Mouse (Mus musculus): Measurements from ENCODE around the gene 2810459M11Rik. TPM values are rescaled to one million over a fixed set of nuclear protein-coding genes. Genes with fewer than 3 reads are reported as not detected.
A peak's percentile ranks its signal among the peaks of the same experiment; 100 is the strongest.

The 2810459M11Rik gene
- 8.0 and 9.1 TPM in 2 replicates for polyA plus RNA-seq (2015; fragmentation: Nextera tagmentation; extraction: Ambion mirVana)

- no peaks in the 10 kb centered on the region for H3K27me3 ChIP-seq (ENCODE audit: control insufficient read depth, insufficient read depth, low read length)
- peak within 1 kb of the TSS; percentile 73 for H3K27ac ChIP-seq (replicated peaks)
- H3K9me3 ChIP-seq (ENCODE audit: control insufficient read depth, low read length) = no peaks in the 10 kb centered on the region
- DNase-seq (ENCODE audit: low spot score) = peak; percentile 65
- under 1% methylated on average over 93 of the region's 110 CpGs for WGBS
- H3K9ac ChIP-seq (ENCODE audit: low read length) = peak within 1 kb of the TSS; percentile 60
- peak; percentile 72 for ATAC-seq (ENCODE audit: low FRiP score, low TSS enrichment)
- peak within 1 kb of the TSS; percentile 51 for H3K4me3 ChIP-seq (ENCODE audit: low read depth, low read length)
- TF ChIP-seq CTCF (IDR thresholded peaks at IDR 0.05; ENCODE audit: low read depth) = peak; percentile 7; the same call in 1 of the 2 replicates
- no peak for TF ChIP-seq EP300 (optimal IDR thresholded peaks at IDR 0.05)
- 0 out of 2 replicates have a peak, but pooled peaks cover 2% of the 10 kb centered on the region for H3K4me1 ChIP-seq (replicated peaks; ENCODE audit: control insufficient read depth, insufficient read depth)
- H3K4me2 ChIP-seq (replicated peaks; ENCODE audit: low read depth) = peak within 1 kb of the TSS; percentile 92
- H3K36me3 ChIP-seq (ENCODE audit: control insufficient read depth, insufficient read depth, low read length) = no peaks in the 10 kb centered on the region
Observed at GRCm38 (mm10) chr1:86045848-86046805, at the start of gene 2810459M11Rik. 2810459M11Rik (plus strand) TSS chr1:86045863.

GRCm38 (mm10) chr1:85997221-85997620 is 48.4 kb upstream of the 2810459M11Rik start:
- Histone ChIP-seq H3K27me3 (ENCODE audit: control insufficient read depth, insufficient read depth, low read length) (no peaks in the 10 kb centered on the region), H3K4me2 (replicated peaks; ENCODE audit: low read depth) (no peak overlapping the region), H3K27ac (replicated peaks) (no peak overlapping the region), H3K4me1 (replicated peaks; ENCODE audit: control insufficient read depth, insufficient read depth) (no peaks in the 10 kb centered on the region), H3K36me3 (ENCODE audit: control insufficient read depth, insufficient read depth, low read length) (no peaks in the 10 kb centered on the region), H3K9me3 (ENCODE audit: control insufficient read depth, low read length) (no peaks in the 10 kb centered on the region), H3K4me3 (ENCODE audit: low read depth, low read length) (no peak overlapping the region), H3K9ac (ENCODE audit: low read length) (no peak overlapping the region)
- no peak for ATAC-seq (ENCODE audit: low FRiP score, low TSS enrichment)
- no peak for DNase-seq (ENCODE audit: low spot score)
- TF ChIP-seq CTCF (IDR thresholded peaks at IDR 0.05; ENCODE audit: low read depth) (no peak), EP300 (optimal IDR thresholded peaks at IDR 0.05) (no peak)
- 100% methylated on average over 1 of the region's 1 CpGs for WGBS

GRCm38 (mm10) chr1:85998012-85998411 is 47.7 kb upstream of the 2810459M11Rik start:
- no peak for DNase-seq (ENCODE audit: low spot score)
- WGBS = 75% methylated on average over 4 of the region's 4 CpGs
- no peaks in the 10 kb centered on the region for H3K27me3 ChIP-seq (ENCODE audit: control insufficient read depth, insufficient read depth, low read length)

GRCm38 (mm10) chr1:85999853-86000570 is 45.7 kb upstream of the 2810459M11Rik start:
- no peak overlapping the region for H3K9ac ChIP-seq (ENCODE audit: low read length)
- H3K4me2 ChIP-seq (replicated peaks; ENCODE audit: low read depth) = no peak overlapping the region
- ATAC-seq (ENCODE audit: low FRiP score, low TSS enrichment) (no peak), DNase-seq (ENCODE audit: low spot score) (no peak)
- no peak overlapping the region for H3K27ac ChIP-seq (replicated peaks)
- TF ChIP-seq CTCF (IDR thresholded peaks at IDR 0.05; ENCODE audit: low read depth) (no peak), EP300 (optimal IDR thresholded peaks at IDR 0.05) (no peak)
- WGBS = 65% methylated on average over 18 of the region's 18 CpGs
- no peaks in the 10 kb centered on the region for H3K36me3 ChIP-seq (ENCODE audit: control insufficient read depth, insufficient read depth, low read length)
- H3K9me3 ChIP-seq (ENCODE audit: control insufficient read depth, low read length) = no peaks in the 10 kb centered on the region
- H3K4me3 ChIP-seq (ENCODE audit: low read depth, low read length) = no peak overlapping the region
- H3K4me1 ChIP-seq (replicated peaks; ENCODE audit: control insufficient read depth, insufficient read depth) = no peaks in the 10 kb centered on the region
- H3K27me3 ChIP-seq (ENCODE audit: control insufficient read depth, insufficient read depth, low read length) = no peaks in the 10 kb centered on the region

More at GRCm38 (mm10) chr1:85998012-85998411, 47.7 kb upstream of the 2810459M11Rik start:
- TF ChIP-seq CTCF (IDR thresholded peaks at IDR 0.05; ENCODE audit: low read depth) = no peak
- TF ChIP-seq EP300 (optimal IDR thresholded peaks at IDR 0.05) = no peak
- no peak overlapping the region for H3K4me3 ChIP-seq (ENCODE audit: low read depth, low read length)
- H3K27ac ChIP-seq (replicated peaks) = no peak overlapping the region
- H3K9ac ChIP-seq (ENCODE audit: low read length) = no peak overlapping the region
- no peaks in the 10 kb centered on the region for H3K9me3 ChIP-seq (ENCODE audit: control insufficient read depth, low read length)
- no peak overlapping the region for H3K4me2 ChIP-seq (replicated peaks; ENCODE audit: low read depth)
- ATAC-seq (ENCODE audit: low FRiP score, low TSS enrichment) = no peak
- no peaks in the 10 kb centered on the region for H3K36me3 ChIP-seq (ENCODE audit: control insufficient read depth, insufficient read depth, low read length)
- H3K4me1 ChIP-seq (replicated peaks; ENCODE audit: control insufficient read depth, insufficient read depth) = no peaks in the 10 kb centered on the region

- no peak for ATAC-seq (ENCODE audit: low FRiP score, low TSS enrichment)
- H3K9me3 ChIP-seq (ENCODE audit: control insufficient read depth, low read length) = no peaks in the 10 kb centered on the region
- no peaks in the 10 kb centered on the region for H3K27me3 ChIP-seq (ENCODE audit: control insufficient read depth, insufficient read depth, low read length)
- H3K4me2 ChIP-seq (replicated peaks; ENCODE audit: low read depth) = no peak overlapping the region
- H3K4me3 ChIP-seq (ENCODE audit: low read depth, low read length) = no peak overlapping the region
- no peak overlapping the region for H3K9ac ChIP-seq (ENCODE audit: low read length)
- no peaks in the 10 kb centered on the region for H3K4me1 ChIP-seq (replicated peaks; ENCODE audit: control insufficient read depth, insufficient read depth)
- 92% methylated on average over 10 of the region's 10 CpGs for WGBS
- DNase-seq (ENCODE audit: low spot score) = no peak
- no peak overlapping the region for H3K27ac ChIP-seq (replicated peaks)
- no peak for TF ChIP-seq CTCF (IDR thresholded peaks at IDR 0.05; ENCODE audit: low read depth)
- TF ChIP-seq EP300 (optimal IDR thresholded peaks at IDR 0.05) = no peak
- H3K36me3 ChIP-seq (ENCODE audit: control insufficient read depth, insufficient read depth, low read length) = no peaks in the 10 kb centered on the region
Observed at GRCm38 (mm10) chr1:86005540-86005939, 40.1 kb upstream of the 2810459M11Rik start.

Measured in stomach, postnatal 0 days (tissue).